Mouse (Mus musculus): Measurements from ENCODE around the gene Mrpl33. TPM values are rescaled to one million over a fixed set of nuclear protein-coding genes. Genes with fewer than 3 reads are reported as not detected.
A peak's percentile ranks its signal among the peaks of the same experiment; 100 is the strongest.
"Not testable (repeated sequence)": the region's sequence is repeated elsewhere in the genome, so short reads cannot be mapped to it uniquely, and the experiment has no call there.

The Mrpl33 gene
- polyA plus RNA-seq, 1 experiment from 2014 or later: 288 TPM

- 84% methylated on average over 8 of the region's 8 CpGs for WGBS
- not testable (repeated sequence) for H3K9ac ChIP-seq (ENCODE audit: low read depth, low read length); H3K27ac ChIP-seq (ENCODE audit: low read length); ATAC-seq; H3K36me3 ChIP-seq (ENCODE audit: control insufficient read depth, insufficient read depth, low read length); H3K9me3 ChIP-seq (ENCODE audit: control insufficient read depth, low read length); H3K4me1 ChIP-seq (ENCODE audit: control insufficient read depth, insufficient read depth, low read length); H3K27me3 ChIP-seq (replicated peaks; ENCODE audit: control insufficient read depth, insufficient read depth, low read length); H3K4me3 ChIP-seq (ENCODE audit: low read length); H3K4me2 ChIP-seq (ENCODE audit: low read depth, low read length)
Measured at GRCm38 (mm10) chr5:31588672-31589071, 8.1 kb upstream of the Mrpl33 start.

GRCm38 (mm10) chr5:31589711-31590319 lies 6.9 kb upstream of the Mrpl33 start:
- Histone ChIP-seq H3K36me3 (ENCODE audit: control insufficient read depth, insufficient read depth, low read length) (no peaks in the 10 kb centered on the region), H3K9me3 (ENCODE audit: control insufficient read depth, low read length) (no peaks in the 10 kb centered on the region), H3K9ac (ENCODE audit: low read depth, low read length) (no peak overlapping the region), H3K4me2 (ENCODE audit: low read depth, low read length) (no peak overlapping the region), H3K27ac (ENCODE audit: low read length) (no peak overlapping the region), H3K4me1 (ENCODE audit: control insufficient read depth, insufficient read depth, low read length) (no peaks in the 10 kb centered on the region), H3K4me3 (ENCODE audit: low read length) (no peak overlapping the region), H3K27me3 (replicated peaks; ENCODE audit: control insufficient read depth, insufficient read depth, low read length) (no peaks in the 10 kb centered on the region)
- WGBS: 61% methylated on average over 14 of the region's 14 CpGs
- no peak for ATAC-seq

- Histone ChIP-seq H3K27ac (ENCODE audit: low read length) (no peak overlapping the region), H3K4me3 (ENCODE audit: low read length) (no peak overlapping the region), H3K27me3 (replicated peaks; ENCODE audit: control insufficient read depth, insufficient read depth, low read length) (no peaks in the 10 kb centered on the region), H3K4me1 (ENCODE audit: control insufficient read depth, insufficient read depth, low read length) (no peaks in the 10 kb centered on the region), H3K4me2 (ENCODE audit: low read depth, low read length) (no peak overlapping the region), H3K36me3 (ENCODE audit: control insufficient read depth, insufficient read depth, low read length) (no peaks in the 10 kb centered on the region), H3K9ac (ENCODE audit: low read depth, low read length) (no peak overlapping the region), H3K9me3 (ENCODE audit: control insufficient read depth, low read length) (no peaks in the 10 kb centered on the region)
- 86% methylated on average over 7 of the region's 7 CpGs for WGBS
- no peak for ATAC-seq
Measured at GRCm38 (mm10) chr5:31591122-31591521, 5.6 kb upstream of the Mrpl33 start.

- H3K27ac ChIP-seq (ENCODE audit: low read length): no peak overlapping the region; the same call in 1 of the 2 replicates
- 69% methylated on average over 4 of the region's 4 CpGs for WGBS
Measured at GRCm38 (mm10) chr5:31595868-31596267, 867 bp upstream of the Mrpl33 start.

GRCm38 (mm10) chr5:31597430-31597944 lies 752 bp downstream of the Mrpl33 start:
- Histone ChIP-seq H3K27me3 (replicated peaks; ENCODE audit: control insufficient read depth, insufficient read depth, low read length) (no peaks in the 10 kb centered on the region), H3K4me1 (ENCODE audit: control insufficient read depth, insufficient read depth, low read length) (peaks cover 10% of the 10 kb centered on the region), H3K9ac (ENCODE audit: low read depth, low read length) (peak overlapping the region; percentile 69), H3K9me3 (ENCODE audit: control insufficient read depth, low read length) (no peaks in the 10 kb centered on the region), H3K27ac (ENCODE audit: low read length) (peak overlapping the region; percentile 70), H3K4me2 (ENCODE audit: low read depth, low read length) (peak overlapping the region; percentile 68), H3K36me3 (ENCODE audit: control insufficient read depth, insufficient read depth, low read length) (no peaks in the 10 kb centered on the region), H3K4me3 (ENCODE audit: low read length) (peak overlapping the region; percentile 44)
- no peak for ATAC-seq
- WGBS: 68% methylated on average over 6 of the region's 6 CpGs

More at GRCm38 (mm10) chr5:31595868-31596267, 867 bp upstream of the Mrpl33 start:
- Histone ChIP-seq H3K9me3 (ENCODE audit: control insufficient read depth, low read length) (no peaks in the 10 kb centered on the region), H3K4me3 (ENCODE audit: low read length) (no peak overlapping the region), H3K4me1 (ENCODE audit: control insufficient read depth, insufficient read depth, low read length) (0 out of 2 replicates have a peak, but pooled peaks cover 5% of the 10 kb centered on the region), H3K27me3 (replicated peaks; ENCODE audit: control insufficient read depth, insufficient read depth, low read length) (no peaks in the 10 kb centered on the region), H3K36me3 (ENCODE audit: control insufficient read depth, insufficient read depth, low read length) (no peaks in the 10 kb centered on the region), H3K4me2 (ENCODE audit: low read depth, low read length) (peak overlapping the region; percentile 68; the same call in 1 of the 2 replicates), H3K9ac (ENCODE audit: low read depth, low read length) (peak overlapping the region; percentile 69; the same call in 1 of the 2 replicates)
- ATAC-seq: no peak

- no peak overlapping the region for H3K4me2 ChIP-seq (ENCODE audit: low read depth, low read length)
- WGBS: 83% methylated on average over 7 of the region's 7 CpGs
- no peaks in the 10 kb centered on the region for H3K9me3 ChIP-seq (ENCODE audit: control insufficient read depth, low read length)
- no peak for ATAC-seq
- H3K4me3 ChIP-seq (ENCODE audit: low read length): no peak overlapping the region
- peaks cover 12% of the 10 kb centered on the region for H3K4me1 ChIP-seq (ENCODE audit: control insufficient read depth, insufficient read depth, low read length)
- no peak overlapping the region for H3K27ac ChIP-seq (ENCODE audit: low read length)
- H3K9ac ChIP-seq (ENCODE audit: low read depth, low read length): no peak overlapping the region
- H3K27me3 ChIP-seq (replicated peaks; ENCODE audit: control insufficient read depth, insufficient read depth, low read length): no peaks in the 10 kb centered on the region
- no peaks in the 10 kb centered on the region for H3K36me3 ChIP-seq (ENCODE audit: control insufficient read depth, insufficient read depth, low read length)
Measured at GRCm38 (mm10) chr5:31598121-31598520, 1.4 kb downstream of the Mrpl33 start.

GRCm38 (mm10) chr5:31598579-31598978 lies 1.8 kb downstream of the Mrpl33 start:
- Histone ChIP-seq H3K36me3 (ENCODE audit: control insufficient read depth, insufficient read depth, low read length) (no peaks in the 10 kb centered on the region), H3K9ac (ENCODE audit: low read depth, low read length) (no peak overlapping the region), H3K9me3 (ENCODE audit: control insufficient read depth, low read length) (no peaks in the 10 kb centered on the region), H3K27ac (ENCODE audit: low read length) (no peak overlapping the region), H3K27me3 (replicated peaks; ENCODE audit: control insufficient read depth, insufficient read depth, low read length) (no peaks in the 10 kb centered on the region), H3K4me1 (ENCODE audit: control insufficient read depth, insufficient read depth, low read length) (peaks cover 12% of the 10 kb centered on the region), H3K4me2 (ENCODE audit: low read depth, low read length) (no peak overlapping the region), H3K4me3 (ENCODE audit: low read length) (no peak overlapping the region)
- 75% methylated on average over 4 of the region's 4 CpGs for WGBS
- ATAC-seq: no peak

GRCm38 (mm10) chr5:31599161-31599560 lies 2.4 kb downstream of the Mrpl33 start:
- no peak overlapping the region for H3K4me2 ChIP-seq (ENCODE audit: low read depth, low read length)
- no peaks in the 10 kb centered on the region for H3K9me3 ChIP-seq (ENCODE audit: control insufficient read depth, low read length)
- H3K4me3 ChIP-seq (ENCODE audit: low read length): no peak overlapping the region
- H3K27ac ChIP-seq (ENCODE audit: low read length): no peak overlapping the region
- no peak overlapping the region for H3K9ac ChIP-seq (ENCODE audit: low read depth, low read length)
- WGBS: 82% methylated on average over 2 of the region's 2 CpGs
- no peaks in the 10 kb centered on the region for H3K36me3 ChIP-seq (ENCODE audit: control insufficient read depth, insufficient read depth, low read length)
- no peak for ATAC-seq
- no peaks in the 10 kb centered on the region for H3K27me3 ChIP-seq (replicated peaks; ENCODE audit: control insufficient read depth, insufficient read depth, low read length)
- peaks cover 12% of the 10 kb centered on the region for H3K4me1 ChIP-seq (ENCODE audit: control insufficient read depth, insufficient read depth, low read length)

GRCm38 (mm10) chr5:31601162-31601722 lies 4.5 kb downstream of the Mrpl33 start:
- Histone ChIP-seq H3K9me3 (ENCODE audit: control insufficient read depth, low read length) (no peaks in the 10 kb centered on the region), H3K4me1 (ENCODE audit: control insufficient read depth, insufficient read depth, low read length) (peaks cover 11% of the 10 kb centered on the region)

More at GRCm38 (mm10) chr5:31601162-31601722, 4.5 kb downstream of the Mrpl33 start:
- Histone ChIP-seq H3K27ac (ENCODE audit: low read length) (no peak overlapping the region), H3K36me3 (ENCODE audit: control insufficient read depth, insufficient read depth, low read length) (no peaks in the 10 kb centered on the region), H3K9ac (ENCODE audit: low read depth, low read length) (no peak overlapping the region), H3K4me2 (ENCODE audit: low read depth, low read length) (no peak overlapping the region), H3K27me3 (replicated peaks; ENCODE audit: control insufficient read depth, insufficient read depth, low read length) (no peaks in the 10 kb centered on the region), H3K4me3 (ENCODE audit: low read length) (no peak overlapping the region)
- no peak for ATAC-seq
- 81% methylated on average over 7 of the region's 7 CpGs for WGBS
